Mouse (Mus musculus) ovary, adult 18-20 months (tissue): ENCODE results near the gene Mark2.

Experiments used
- DNase-seq: peaks from one replicate; pipeline ENCODE4 v3.0.0; 2022; ENCODE audit warnings: low spot score, mixed read lengths

The Mark2 gene

DNA sequence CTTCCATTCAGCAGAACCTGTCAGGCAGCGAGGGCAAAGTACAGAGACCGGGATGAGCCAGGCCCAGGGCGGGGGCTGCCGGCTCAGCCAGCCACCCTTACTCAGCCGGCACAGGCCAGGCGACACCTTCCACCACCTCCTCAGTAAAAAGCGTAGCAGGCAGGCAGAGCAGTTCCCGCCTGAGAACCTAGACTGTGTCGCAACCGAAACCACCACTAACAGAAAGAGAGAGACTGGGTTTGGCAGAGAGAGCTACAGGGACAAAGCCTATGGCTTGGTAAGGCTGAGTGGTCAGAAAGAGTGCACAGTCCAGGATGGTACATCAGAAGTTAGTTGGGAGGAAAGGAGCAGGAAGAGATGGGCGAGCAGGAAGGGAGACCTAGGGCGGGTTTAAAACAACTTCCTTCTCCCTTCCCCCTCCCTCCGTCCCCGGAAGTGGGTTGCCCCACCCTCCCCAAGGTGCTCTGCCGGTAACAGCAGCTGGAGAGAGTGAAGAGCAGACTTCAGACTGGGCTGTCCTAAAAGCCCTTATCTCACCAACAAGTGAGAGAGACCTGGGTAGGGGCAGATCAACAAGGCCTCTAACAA, 46.5 kb downstream of the Mark2 start:
- no peak for DNase-seq

DNA sequence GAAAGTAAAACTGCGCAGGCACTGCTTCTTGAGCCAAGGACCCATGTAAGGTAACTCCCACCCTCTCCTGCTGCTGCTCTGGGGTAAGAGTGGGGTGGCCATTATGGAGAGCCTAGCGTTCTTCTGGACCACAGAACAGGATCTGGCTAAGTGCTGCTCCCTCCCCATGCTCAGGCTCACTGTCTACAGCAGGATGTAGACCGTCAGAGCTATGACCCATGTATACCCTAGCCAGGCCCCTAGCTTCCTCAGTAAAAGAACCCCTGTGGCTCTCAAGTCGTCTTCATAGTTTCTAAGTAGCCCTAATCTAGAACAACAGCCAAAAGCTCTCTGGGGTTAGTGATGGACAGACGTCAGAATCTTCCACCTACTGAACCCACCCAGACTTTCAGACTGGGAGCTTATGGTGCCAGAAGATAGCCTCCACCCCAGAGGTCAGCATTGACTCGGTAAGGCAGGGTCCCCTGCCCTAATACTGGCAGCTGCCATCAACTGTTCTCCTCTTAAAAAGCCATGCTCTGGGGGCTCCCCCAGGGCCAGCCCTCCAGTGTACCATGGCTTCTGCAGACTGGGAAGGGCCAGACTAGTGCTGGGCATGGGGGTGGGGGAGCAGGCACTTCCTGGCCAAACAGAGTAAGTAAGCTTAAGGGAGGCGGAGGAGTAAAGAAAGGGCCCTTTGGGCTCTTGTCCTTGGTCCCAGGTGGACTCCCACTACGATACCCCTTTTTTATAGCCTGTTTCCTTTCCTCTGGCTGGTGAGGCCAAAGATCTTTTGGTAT, 47.4 kb downstream of the Mark2 start:
- DNase-seq = no peak

DNA sequence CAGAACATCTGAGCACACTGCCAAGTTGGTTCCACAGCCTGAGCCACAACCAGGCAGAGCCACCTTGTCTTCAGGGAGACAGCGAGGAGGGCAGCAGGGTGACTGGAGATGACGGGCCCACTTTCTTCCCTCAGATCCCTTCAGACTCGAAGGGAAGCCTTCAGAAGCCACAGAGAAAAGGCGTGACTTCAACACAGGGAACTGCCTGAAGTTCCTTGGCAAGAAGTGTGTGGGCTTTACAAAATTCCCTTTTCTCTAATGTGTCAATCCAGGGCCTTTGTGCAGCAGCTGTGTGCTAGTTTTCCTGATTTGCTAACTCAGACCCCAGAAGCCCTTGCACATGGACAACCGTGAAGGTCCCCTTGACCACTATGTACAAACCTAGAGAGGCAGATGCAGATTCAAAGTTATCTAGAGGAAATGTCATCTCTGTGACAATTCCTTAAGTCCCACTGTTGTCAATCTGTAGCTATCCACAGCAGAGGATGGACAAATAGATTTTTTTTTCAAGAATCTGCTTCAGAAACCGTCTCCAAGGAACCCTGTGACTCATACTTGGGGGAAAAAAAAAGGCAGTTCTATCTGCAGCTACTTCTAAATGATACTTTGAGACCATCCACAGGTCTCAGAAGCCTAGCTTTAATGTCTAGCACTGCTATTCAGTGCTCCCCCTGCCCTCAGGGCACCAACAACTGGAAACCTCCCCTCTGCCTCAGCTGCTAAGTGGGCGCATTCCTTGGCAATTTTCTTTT, 49.5 kb downstream of the Mark2 start:
- DNase-seq = no peak

DNA sequence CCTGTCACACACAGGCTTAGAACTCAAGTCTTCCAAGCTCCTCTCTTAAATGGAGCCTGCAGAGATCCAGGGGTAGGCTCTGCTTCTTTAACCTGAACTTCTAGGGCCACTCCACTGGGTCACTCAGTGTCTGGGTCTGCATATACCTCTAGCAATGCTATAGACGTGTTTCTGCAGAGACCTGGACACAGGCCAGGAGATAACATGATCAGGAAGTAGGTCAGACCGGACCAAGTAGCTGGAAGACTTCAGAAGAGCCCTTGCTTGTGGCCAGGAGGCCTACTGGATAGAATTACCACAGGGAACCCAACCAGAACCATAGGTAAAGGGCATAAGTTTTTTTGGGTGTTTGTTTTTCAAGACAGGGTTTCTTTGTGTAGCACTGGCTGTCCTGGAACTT, 51.9 kb downstream of the Mark2 start:
- no peak for DNase-seq

DNA sequence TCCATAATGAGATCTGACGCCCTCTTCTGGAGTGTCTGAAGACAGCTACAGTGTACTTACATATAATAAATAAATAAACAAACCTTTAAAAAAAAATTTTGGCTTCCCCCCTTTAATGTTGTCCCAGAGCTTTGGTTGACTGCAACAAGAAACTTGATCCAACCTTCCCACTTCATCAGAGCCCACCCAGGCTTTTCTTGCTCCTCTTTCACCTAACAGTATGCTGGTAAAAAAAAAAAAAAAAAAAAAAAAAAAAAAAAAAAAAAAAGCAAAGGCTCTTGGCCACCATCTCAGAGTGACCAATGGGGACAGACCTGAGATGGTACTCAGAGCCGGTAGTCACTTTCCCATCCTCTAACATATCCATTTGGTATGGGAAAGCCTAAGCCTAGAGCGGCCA, 53.4 kb downstream of the Mark2 start:
- DNase-seq = no peak

DNA sequence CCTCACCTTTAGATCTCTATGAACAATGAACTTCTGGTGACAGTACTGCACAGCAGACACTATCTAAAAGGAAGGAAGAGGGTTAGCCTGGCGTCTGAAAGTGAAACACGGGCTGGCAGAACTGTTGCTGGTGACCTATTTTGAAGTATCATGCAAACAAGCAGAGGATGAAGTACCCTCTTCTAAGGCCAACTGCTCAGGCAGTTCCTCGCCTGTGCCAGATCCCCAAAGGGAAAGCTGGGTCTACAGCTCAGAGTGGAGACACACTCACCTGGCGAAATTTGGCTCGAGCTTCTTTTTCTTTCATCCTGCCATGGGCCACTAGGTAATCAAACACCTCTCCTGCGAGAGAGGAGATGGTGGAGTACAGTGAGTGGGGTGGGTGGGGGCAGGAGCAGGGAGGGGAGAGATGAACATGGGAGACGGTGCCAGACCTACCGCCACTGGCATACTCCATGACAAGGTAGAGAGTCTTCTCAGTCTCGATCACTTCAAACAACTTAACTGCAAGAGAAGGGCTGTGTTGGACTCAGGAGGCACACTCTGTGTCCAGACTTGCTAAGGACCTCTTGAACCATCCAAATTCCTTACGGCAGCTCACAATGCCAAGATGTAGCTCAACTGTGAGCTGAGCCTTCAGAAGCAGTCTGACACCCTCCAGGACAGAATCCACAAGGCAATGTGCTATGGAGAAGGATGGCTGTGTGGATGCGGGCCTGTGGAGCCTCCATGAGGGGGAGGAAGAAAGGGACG, 54.9 kb downstream of the Mark2 start:
- DNase-seq = no peak

DNA sequence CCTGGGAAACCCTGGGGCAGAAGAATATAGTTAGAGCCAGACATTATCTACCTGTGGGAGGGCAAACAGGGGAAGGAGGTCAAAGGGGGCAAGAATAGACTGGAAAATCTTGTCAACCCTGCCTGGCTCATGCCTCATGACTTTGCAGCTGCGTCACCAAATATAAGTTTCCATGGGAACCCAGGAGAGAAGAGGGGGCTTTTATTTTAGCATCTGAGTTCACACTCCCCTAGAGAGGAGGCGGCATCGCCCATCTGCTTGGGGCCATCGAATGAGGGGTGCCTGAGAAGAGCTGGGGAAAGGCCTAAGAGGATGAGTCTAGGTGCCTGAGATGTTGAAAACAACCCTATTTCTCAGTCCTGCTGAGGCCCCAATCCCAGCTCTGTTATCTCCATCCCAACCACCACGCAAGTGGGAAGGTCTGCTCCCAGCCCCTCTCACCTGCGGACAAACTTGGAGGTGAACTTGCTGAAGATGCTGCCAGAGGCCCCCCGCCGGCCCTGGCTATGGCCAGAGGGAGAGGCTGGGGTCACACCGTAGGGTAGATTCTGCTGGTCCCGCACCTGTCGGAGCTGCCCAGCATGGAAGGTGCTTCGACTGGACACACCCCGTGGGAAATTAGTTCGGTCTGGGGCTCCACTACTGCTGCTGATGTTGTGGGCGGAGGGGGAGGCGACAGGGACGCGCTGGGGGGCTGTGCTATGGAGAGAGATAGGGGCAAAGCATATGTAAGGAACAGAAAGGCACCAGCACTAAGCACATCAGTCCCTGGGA, 60.9 kb downstream of the Mark2 start:
- no peak for DNase-seq

DNA sequence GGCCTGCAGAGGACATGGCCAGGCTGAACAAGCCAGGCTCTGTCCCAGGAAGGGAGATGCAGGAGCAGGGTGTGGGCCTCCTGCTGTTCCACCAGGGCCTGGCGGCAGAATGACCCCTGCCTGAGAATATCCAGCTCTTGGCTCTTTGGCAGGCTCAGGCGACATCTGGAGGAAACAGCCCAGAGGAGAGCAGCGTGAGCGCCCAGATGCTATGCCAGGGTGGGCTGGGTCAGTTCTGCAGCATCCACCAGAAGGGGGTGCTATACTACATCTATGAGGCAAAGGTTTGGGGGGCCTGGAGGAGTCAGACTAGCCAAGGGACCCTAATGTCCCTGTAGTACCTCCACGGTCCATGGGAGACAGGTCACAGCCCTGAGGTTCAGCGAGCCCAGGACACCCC, 62.5 kb downstream of the Mark2 start:
- no peak for DNase-seq

DNA sequence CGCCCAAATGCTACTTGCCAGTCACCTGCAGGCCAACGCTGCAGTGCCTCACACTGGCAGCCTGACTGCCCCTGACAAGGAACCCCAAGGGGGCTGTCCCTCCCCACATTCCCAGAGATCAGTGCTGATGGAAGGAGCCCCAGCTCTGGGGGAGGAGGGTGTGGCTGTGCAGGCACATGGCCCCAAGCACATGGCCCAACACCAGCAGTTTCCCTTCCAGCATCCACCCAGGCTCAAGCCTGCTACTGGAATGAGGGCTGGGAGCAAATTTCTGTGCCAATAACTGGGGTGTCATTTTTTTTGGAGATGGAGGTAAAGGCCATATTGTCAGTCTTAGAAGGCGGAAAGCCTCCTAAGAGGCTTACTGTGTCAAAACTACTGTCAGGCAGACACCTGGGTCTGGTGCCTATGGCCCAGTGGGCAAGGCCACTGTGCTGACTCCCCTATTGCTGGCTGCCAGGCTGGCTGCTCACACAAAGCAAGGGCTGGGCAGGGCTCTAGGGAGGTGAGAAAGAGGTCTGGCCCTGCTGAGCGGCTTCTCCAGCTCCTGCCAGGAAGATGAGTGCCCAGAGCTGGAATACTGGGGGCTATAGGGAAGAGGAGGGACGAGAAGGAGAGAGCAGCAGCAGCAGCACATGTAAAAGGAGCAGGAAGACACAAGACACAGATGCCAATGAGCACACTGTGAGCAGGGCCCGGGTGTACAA, 63.3 kb downstream of the Mark2 start:
- DNase-seq = no peak

DNA sequence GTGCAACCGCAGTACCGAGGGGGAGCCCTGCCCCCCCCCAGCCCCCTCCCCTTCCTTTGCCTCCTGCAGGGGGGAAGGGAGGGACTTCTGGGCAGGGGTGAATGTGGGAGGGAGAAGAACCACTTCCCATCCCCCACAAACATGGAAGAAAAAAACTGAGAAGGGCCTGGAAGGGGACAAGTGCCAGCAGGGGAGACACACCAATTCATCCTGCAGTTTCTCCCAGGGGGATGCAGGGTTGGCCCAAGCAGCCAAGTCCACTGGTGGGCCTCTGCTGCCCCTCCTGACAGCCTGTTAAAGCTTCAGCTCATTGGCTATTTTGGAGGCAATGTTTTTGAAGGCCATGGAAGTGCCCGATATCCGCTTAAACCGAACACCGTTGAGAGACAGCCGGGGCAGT, 64.9 kb downstream of the Mark2 start:
- DNase-seq = no peak

DNA sequence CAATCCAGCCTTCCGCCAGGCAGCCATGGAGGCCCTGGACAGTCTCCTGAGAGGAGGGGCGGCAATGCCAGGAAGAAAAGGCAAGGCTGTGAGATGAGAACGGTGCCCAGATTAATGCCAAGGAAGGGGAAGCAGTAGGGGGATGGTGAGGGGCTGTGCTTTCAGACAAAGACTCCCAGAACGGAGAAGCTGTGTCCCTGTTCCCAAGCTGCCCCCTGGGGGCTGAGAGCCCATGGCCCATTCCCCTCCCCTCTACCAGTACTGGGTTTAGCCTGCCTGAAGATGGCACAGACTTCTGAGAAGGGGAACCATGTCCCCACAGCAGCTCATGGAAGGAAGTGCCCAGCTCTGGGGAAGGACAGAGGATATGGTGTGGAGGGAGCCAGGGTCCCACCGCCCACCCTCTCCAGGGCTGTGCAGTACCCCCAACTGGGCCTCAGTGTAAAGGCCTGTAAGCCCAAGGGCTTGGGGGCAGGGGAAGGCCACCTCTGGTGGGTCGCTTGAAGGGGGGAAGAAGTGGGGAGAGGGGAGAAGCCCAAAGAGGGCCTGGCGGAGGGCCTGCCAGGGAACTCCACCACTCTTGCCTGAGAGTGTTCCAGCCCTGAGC, 65.5 kb downstream of the Mark2 start:
- DNase-seq = no peak

DNA sequence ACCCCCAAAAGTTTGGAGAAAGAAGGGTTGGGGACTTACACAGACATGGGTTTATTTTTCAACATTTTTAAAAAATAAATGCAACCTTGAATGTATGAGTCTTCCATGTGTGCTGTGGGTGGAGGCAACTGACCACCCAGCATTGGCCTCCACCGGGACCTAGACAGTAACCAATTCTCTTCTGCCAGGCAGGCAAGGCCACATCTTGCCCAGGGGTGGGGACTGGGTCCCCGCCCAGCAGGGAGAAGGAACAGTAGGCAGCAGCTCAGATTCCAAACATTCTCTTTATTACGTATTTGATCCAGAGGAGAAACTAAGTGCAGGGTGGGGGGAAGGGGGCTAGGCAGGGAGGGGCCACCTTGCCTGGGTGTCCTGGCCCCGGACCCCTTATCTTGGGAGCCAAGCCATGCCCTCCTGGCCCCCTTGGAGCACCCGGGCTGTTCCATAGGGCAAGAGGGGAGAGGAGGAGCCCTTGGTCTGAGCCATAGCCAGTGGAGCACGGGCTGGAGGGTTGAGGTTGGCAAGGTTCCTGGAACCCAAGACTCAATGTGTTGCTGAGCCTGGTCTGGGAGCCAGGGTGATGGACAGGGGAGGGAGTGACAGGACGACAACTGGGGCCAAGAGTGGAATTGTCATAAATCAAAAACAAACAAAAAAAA, 66.4 kb downstream of the Mark2 start:
- no peak for DNase-seq

DNA sequence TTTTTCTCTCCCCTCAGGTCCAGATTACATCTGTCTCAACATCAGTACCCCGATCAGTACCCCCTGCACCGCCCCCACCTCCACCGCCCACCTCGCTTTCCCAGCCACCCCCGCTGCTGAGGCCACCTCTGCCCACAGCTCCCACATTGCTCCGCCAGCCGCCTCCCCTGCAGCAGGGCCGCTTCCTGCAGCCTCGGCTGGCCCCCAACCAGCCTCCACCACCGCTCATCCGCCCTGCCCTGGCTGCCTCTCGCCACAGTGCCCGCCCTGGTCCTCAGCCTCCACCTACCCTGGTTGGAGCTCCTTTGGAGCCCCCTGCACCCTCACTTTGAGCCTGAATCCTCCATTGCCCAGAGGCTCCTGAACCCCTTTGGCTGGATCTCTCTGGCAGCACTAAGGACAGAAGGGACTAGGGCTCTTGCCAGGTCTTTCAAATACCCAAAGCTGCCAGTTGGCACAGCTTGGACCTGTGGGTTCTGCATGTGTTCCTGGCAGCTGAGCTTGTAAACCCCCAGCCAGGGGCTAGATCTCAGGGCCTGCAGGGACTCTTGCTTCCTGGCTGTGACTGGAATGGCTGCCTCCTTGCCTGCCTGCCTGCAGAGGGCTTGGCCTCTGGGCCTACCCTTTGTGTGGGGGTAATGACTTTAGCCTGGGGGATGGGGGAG, 67.2 kb downstream of the Mark2 start:
- DNase-seq = no peak

DNA sequence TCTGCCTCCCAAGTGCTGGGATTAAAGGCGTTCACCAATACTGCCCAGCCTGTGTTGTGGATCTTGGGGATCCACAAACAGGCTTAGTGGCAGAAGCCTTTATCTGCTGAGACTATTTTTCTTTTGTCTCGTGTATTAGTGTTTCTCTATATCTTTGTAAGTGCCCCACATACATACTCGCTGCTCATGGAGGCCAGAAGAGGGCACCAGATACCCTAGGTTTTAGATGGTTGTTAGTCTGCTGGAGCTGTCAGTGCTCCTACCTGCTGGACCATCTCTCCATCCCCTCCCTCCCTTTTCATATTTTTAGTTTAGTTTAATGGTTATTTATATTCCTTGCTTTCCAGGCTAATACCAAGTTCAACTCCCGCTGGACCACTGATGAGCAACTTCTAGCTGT, 68.2 kb downstream of the Mark2 start:
- no peak for DNase-seq

DNA sequence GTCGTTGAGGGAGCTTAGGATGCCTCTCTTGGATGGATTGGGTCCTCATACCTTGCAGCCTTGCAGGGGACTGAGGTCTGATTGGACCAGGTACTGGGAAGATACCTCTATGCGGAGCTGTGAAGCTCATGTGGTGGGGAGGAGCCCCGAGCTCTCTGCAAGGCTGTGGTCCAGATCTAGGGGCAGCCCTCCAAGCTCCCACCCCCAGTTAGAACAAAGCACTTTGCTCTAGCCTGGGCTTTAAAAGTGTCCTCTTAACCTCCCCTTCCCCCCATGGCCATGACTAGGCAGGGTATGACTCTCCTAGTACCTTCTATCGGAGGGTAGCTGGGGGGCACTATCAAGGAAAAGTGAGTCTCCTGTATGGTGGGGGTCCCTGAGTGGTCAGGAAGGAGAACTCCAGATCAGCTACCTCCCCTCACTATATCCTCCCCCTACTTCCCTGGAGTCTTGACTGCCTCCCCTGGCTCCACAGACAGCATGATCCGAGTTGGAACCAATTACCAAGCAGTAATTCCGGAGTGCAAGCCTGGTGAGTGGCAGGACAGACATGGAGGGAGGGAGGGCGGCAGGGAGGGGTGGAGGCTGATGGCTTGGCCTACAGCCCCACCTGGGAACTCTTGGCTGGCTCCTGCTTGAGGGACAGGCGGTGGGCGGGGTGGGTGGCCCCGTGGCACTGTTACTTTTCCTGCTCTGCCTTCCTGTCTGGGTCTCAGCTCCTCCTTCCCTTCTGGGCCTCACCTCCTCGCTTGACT, 72.2 kb downstream of the Mark2 start:
- no peak for DNase-seq

DNA sequence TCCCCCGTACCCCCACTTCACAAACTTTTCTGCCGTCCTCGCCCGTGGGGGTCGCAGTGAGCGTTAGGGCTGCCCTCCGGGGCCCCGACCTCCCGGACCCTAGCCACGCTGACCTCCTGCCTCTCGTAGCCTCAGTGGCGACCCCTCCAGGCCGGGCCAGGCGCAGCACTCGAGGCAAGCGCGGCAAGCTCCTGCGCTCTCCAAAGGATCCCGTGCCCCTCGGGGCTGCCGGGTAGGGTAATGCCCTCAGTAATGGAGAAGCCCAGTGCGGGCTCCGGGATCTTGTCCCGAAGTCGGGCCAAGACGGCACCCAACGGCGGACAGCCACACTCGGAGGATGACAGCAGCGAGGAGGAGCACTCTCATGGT, 73.0 kb downstream of the Mark2 start:
- no peak for DNase-seq

DNA sequence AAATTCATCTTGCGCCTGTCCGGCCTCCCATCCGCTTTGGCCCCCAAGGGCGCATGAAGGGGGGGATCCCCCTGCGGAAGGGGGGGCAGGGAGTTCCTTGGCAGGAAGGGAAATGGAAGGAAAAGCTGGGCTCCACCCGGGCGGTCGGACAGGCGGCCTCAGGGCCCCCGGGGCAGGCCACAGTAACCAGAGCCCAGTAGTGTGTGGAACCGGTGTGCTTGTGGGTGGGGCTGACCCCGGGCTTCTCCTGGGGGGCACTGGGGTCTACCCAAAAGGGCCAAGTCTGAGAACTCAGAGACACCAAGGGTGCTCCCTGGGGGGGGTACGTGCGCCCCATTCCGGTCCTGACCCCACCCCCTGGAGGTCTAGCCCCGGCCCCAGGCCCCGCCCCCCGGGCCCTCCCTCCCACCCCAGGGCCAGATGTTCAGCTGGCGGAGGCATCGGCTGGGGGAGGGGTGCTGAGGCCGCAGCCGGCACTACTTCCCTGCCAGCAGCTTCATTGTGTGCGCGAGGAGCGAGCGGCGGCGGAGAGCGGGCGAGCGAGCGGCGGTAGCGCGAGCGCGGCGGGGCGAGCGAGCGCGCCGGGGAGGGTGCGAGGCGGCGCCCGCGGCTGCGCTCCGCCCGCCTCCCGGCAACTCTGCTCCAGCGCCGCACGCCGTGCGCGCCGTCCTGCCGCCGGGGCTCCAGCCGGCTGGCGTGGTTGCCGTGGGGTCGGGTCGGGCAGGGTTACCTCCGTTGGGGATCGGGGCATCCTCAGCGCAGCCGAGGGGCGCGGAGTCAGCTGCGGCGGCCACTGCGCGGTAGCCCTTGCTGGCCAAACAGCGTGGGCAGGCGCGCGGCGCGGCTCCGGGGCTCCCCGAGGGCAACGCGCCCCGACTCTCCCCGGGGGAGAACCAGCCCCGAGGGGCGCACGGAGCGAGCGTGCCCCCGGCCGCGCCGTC, 73.6 kb downstream of the Mark2 start:
- peak; percentile 76 for DNase-seq
